21 mouse cellular contexts compared by ENCODE assay signal in genomic region chr14:61390586-61390985, GRCm38 (mm10). TPM values are rescaled to one million over a fixed set of nuclear protein-coding genes. Genes with fewer than 3 reads are reported as not detected.
DNase-seq lines count a peak whose midpoint lies in the region; TF ChIP-seq lines count a peak whose summit lies in the region.
"Had no signal": no experiment of that assay in that cellular context is flagged by ENCODE, and none has a peak within 500 bp of the region (broad histone marks: within the 10 kb centered on the region; RNA-seq: fewer than 3 reads in every experiment).

No protein-coding gene starts in this region.

- H3K9ac ChIP-seq in heart, adult 2 months (ENCODE audit: low read depth, low read length): no peak overlapping the region
- H3K9ac ChIP-seq in liver, adult 2 months (ENCODE audit: low read depth, low read length): no peak overlapping the region
- H3K9ac ChIP-seq: embryonic facial prominence, embryonic 12.5 days; embryonic facial prominence, embryonic 15.5 days; forebrain, postnatal 0 days; hindbrain, embryonic 13.5 days; intestine, embryonic 15.5 days had no signal

- TF ChIP-seq CTCF in heart, adult 2 months (IDR thresholded peaks at IDR 0.05): no peak
- no peak for TF ChIP-seq CTCF in liver, adult 2 months (IDR thresholded peaks at IDR 0.05; ENCODE audit: low read depth, low read length)

- no peaks in the 10 kb centered on the region for H3K79me2 ChIP-seq in heart, adult 2 months (replicated peaks; ENCODE audit: control insufficient read depth, insufficient read depth, low read length)
- no peaks in the 10 kb centered on the region; the same call in 1 of the 2 replicates for H3K79me2 ChIP-seq in liver, adult 2 months (ENCODE audit: control insufficient read depth, insufficient read depth, low read length)

- no peak for DNase-seq in heart, adult 2 months
- no peak for DNase-seq in heart, adult 9 months (ENCODE audit: low spot score in 2 of 2)
- peak; percentile 76 for DNase-seq in liver, adult 2 months (ENCODE audit: extremely low read depth, low read depth, low spot score)
- DNase-seq in liver: no peak
- peak; percentile 8 for DNase-seq in gastrocnemius, postnatal 10 days
- DNase-seq in skeletal muscle tissue, adult 2 months (ENCODE audit: low read depth, low spot score): peak; percentile 85
- no peak for DNase-seq in midbrain, embryonic 10.5 days (ENCODE audit: low spot score)
- DNase-seq in lung, postnatal 10 days: no peak
- DNase-seq: adrenal gland, adult 2 months; adrenal gland, postnatal 14 days; cerebellum, adult 11 months; cerebellum, adult 2 months; cerebellum, adult 9-11 months; cerebellum, postnatal 25 days; forebrain, postnatal 0 days had no signal

- no peaks in the 10 kb centered on the region for H3K27me3 ChIP-seq in heart, adult 2 months (ENCODE audit: control insufficient read depth, insufficient read depth, low read length)
- no peaks in the 10 kb centered on the region for H3K27me3 ChIP-seq in liver, adult 2 months (ENCODE audit: control insufficient read depth, insufficient read depth, low read length)
- no peaks in the 10 kb centered on the region for H3K27me3 ChIP-seq in midbrain, embryonic 10.5 days (ENCODE audit: low read depth, poor library complexity, severe bottlenecking)
- H3K27me3 ChIP-seq: embryonic facial prominence, embryonic 12.5 days; embryonic facial prominence, embryonic 15.5 days; hindbrain, embryonic 13.5 days; intestine, embryonic 15.5 days had no signal

- no peak for TF ChIP-seq POLR2A in heart, adult 2 months (IDR thresholded peaks at IDR 0.05; ENCODE audit: insufficient read depth, low read depth, low read length)
- TF ChIP-seq POLR2A in liver, adult 2 months (IDR thresholded peaks at IDR 0.05; ENCODE audit: extremely low read depth, insufficient read depth, low read length): no peak

- WGBS in heart, adult 2 months: 63% methylated on average over 3 of the region's 3 CpGs
- 28% methylated on average over 3 of the region's 3 CpGs for WGBS in liver, adult 2 months
- WGBS in midbrain, embryonic 10.5 days: 90% methylated on average over 3 of the region's 3 CpGs

- no peaks in the 10 kb centered on the region for H3K9me3 ChIP-seq in midbrain, embryonic 10.5 days (replicated peaks)
- H3K9me3 ChIP-seq: embryonic facial prominence, embryonic 12.5 days; embryonic facial prominence, embryonic 15.5 days; heart, embryonic 10.5 days; hindbrain, embryonic 10.5 days; hindbrain, embryonic 13.5 days; intestine, embryonic 15.5 days had no signal

- peak overlapping the region; percentile 15; the same call in 1 of the 2 replicates for H3K27ac ChIP-seq in heart, adult 2 months
- no peak overlapping the region for H3K27ac ChIP-seq in liver, adult 2 months (replicated peaks; ENCODE audit: insufficient read depth, low read depth, low read length)
- H3K27ac ChIP-seq in midbrain, embryonic 10.5 days (replicated peaks): no peak overlapping the region
- H3K27ac ChIP-seq: embryonic facial prominence, embryonic 12.5 days; embryonic facial prominence, embryonic 15.5 days; heart, embryonic 10.5 days; hindbrain, embryonic 10.5 days; hindbrain, embryonic 13.5 days; intestine, embryonic 15.5 days had no signal

- intact Hi-C loops in heart, adult 2 months (cut with DNase I): no loop called here

- TF ChIP-seq EP300 in heart, adult 2 months (IDR thresholded peaks at IDR 0.05; ENCODE audit: insufficient read depth, low read depth, low read length): no peak

- H3K4me3 ChIP-seq in heart, adult 2 months: no peak overlapping the region
- H3K4me3 ChIP-seq in liver, adult 2 months (ENCODE audit: insufficient read depth, low read depth, low read length): no peak overlapping the region
- H3K4me3 ChIP-seq in midbrain, embryonic 10.5 days: no peak overlapping the region
- H3K4me3 ChIP-seq: embryonic facial prominence, embryonic 12.5 days; embryonic facial prominence, embryonic 15.5 days; heart, embryonic 10.5 days; hindbrain, embryonic 10.5 days; hindbrain, embryonic 13.5 days; intestine, embryonic 15.5 days had no signal

- H3K4me1 ChIP-seq in heart, adult 2 months (ENCODE audit: control insufficient read depth, insufficient read depth, low read length): peaks cover 2% of the 10 kb centered on the region; the same call in 1 of the 2 replicates
- no peaks in the 10 kb centered on the region for H3K4me1 ChIP-seq in liver, adult 2 months (ENCODE audit: control insufficient read depth, insufficient read depth, low read length)
- H3K4me1 ChIP-seq in midbrain, embryonic 10.5 days: no peaks in the 10 kb centered on the region
- H3K4me1 ChIP-seq: embryonic facial prominence, embryonic 12.5 days; embryonic facial prominence, embryonic 15.5 days; heart, embryonic 10.5 days; hindbrain, embryonic 10.5 days; hindbrain, embryonic 13.5 days; intestine, embryonic 15.5 days had no signal

- peaks cover 5% of the 10 kb centered on the region for H3K36me3 ChIP-seq in heart, adult 2 months (ENCODE audit: control insufficient read depth, insufficient read depth, low read length)
- H3K36me3 ChIP-seq in liver, adult 2 months (ENCODE audit: control insufficient read depth, insufficient read depth, low read length): peaks cover 12% of the 10 kb centered on the region; the same call in 1 of the 2 replicates
- peaks cover 58% of the 10 kb centered on the region for H3K36me3 ChIP-seq in midbrain, embryonic 10.5 days
- H3K36me3 ChIP-seq: intestine, embryonic 15.5 days had no signal

RNA-seq across cellular contexts. Expression of gene Ebpl, which starts 30.3 kb away (rescaled TPM):
- 1 to 10 TPM in 1 of 2 experiments, under 1 TPM in 1; 0.98 to 1.2 TPM for total RNA-seq in heart, adult 2 months (2021)
- 1.0 and 1.3 TPM in 2 replicates for polyA plus RNA-seq in heart, adult 2 months (2012; rRNA removed)
- 17.2 and 17.6 TPM in 2 replicates for total RNA-seq in liver, adult 2 months (2014; rRNA removed)
- polyA plus RNA-seq in liver, adult 2 months (2012; rRNA removed): 17.8 and 19.5 TPM in 2 replicates
- 1 to 10 TPM; 2.7 to 3.4 TPM for total RNA-seq in gastrocnemius, postnatal 10 days (2021)
- 10.6 and 11.0 TPM in 2 replicates for polyA plus RNA-seq in midbrain, embryonic 10.5 days (2016; fragmentation: Nextera tagmentation; extraction: Ambion mirVana)

RNA-seq across cellular contexts. Expression of gene Kpna3, which starts 49.1 kb away (rescaled TPM):
- total RNA-seq in heart, adult 2 months (2021): 10 to 100 TPM; 51.3 to 53.4 TPM
- polyA plus RNA-seq in heart, adult 2 months (2012; rRNA removed): 16.1 and 41.1 TPM in 2 replicates
- 24.7 and 24.9 TPM in 2 replicates for total RNA-seq in liver, adult 2 months (2014; rRNA removed)
- polyA plus RNA-seq in liver, adult 2 months (2012; rRNA removed): 5.1 and 5.7 TPM in 2 replicates
- total RNA-seq in gastrocnemius, postnatal 10 days (2021): 10 to 100 TPM; 86.9 to 90.7 TPM
- 90.8 and 90.9 TPM in 2 replicates for polyA plus RNA-seq in midbrain, embryonic 10.5 days (2016; fragmentation: Nextera tagmentation; extraction: Ambion mirVana)

Comparison
In these comparisons a context has a peak if more than half of its experiments do, and no peak if none do; other contexts are left out.
1. DNase-seq: peak in liver, adult 2 months (single experiment), gastrocnemius, postnatal 10 days (single experiment) and skeletal muscle tissue, adult 2 months (single experiment); none in heart, adult 2 months (0 of 2), heart, adult 9 months (0 of 2), liver (single experiment), midbrain, embryonic 10.5 days (single experiment) and lung, postnatal 10 days (single experiment).